Mouse (Mus musculus) heart, postnatal 0 days (tissue): ENCODE measurements around the gene Zfp280d.

ENCODE experiments used
- CTCF ChIP-seq: IDR thresholded peaks from 2 replicates; pipeline ENCODE4 v1.5.1; 2016; ENCODE audit warnings: antibody characterized with exemption, control low read depth, low read depth
- EP300 ChIP-seq: IDR thresholded peaks from 2 replicates; pipeline ENCODE4 v1.6.1; 2016; ENCODE audit warnings: antibody characterized with exemption, low read depth

DNA sequence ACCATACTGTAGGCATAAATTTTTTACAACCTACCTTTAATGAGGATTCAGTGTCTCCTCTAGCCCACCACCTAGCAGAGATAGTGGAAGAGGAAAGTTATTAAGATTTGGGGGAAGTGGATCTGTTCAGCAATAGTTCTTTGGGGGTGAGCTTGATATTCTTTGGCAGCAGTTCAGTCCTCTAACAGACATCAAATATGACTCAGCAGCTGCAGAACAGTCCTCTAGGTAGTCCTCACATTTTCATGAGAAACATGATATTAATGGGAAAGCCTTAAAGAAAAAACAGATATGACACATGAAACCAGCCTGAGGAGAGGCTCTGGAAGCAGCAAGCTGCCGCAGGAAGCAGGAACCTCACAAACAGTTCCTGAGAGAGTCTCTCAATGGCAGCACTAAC is 22.0 kb upstream of the Zfp280d start:
- no peak for TF ChIP-seq EP300
- no peak for TF ChIP-seq CTCF
